Mouse (Mus musculus): Measurements from ENCODE around the gene Olfr724.
"Not testable (repeated sequence)": the region's sequence is repeated elsewhere in the genome, so short reads cannot be mapped to it uniquely, and the experiment has no call there.

The Olfr724 gene

GRCm38 (mm10) chr14:49963174-49963573 lies at the start of gene Olfr724:
TSS of gene Olfr724 (minus strand) at chr14:49963274.
- not testable (repeated sequence) for DNase-seq (ENCODE audit: low spot score)

GRCm38 (mm10) chr14:49955890-49956289 lies 7.2 kb downstream of the Olfr724 start:
- no peak for DNase-seq (ENCODE audit: low spot score)

DNA sequence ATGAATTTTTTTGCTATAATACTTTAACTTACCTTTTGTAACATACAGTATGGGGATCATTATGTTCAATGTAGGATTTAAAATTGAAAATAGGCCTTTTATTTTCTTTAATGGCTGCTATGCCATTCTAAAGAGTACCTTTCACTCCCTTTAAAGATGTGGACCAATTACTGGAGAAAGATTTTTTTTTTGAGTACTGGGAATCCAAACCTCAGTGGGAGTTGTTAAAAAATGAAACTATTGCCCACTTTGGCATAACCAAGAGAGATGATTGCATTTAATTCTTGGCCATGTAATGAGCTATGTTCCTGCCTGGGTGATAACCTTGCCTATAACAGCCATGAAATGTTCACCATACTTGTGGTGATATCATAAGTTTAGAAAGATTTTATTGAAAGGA lies 31.4 kb downstream of the Olfr724 start, which contains the start of gene Olfr723:
TSS of gene Olfr723 (minus strand) at position 101 of the 400 bp plus-strand sequence.
- DNase-seq (ENCODE audit: low spot score): not testable (repeated sequence)
